Mouse (Mus musculus) forebrain, embryonic 15.5 days (tissue): ENCODE measurements at regions not wholly inside any gene's neighbourhood (a gene's known extent, or its start where the extent isn't known, plus 50 kb on each side); places are given as distances from the start of the nearest gene placed in this dataset.

Source experiments
- ATAC-seq: fragments of 200-750 bp; cut with Nextera tagmentation; replicated peaks from 2 replicates; pipeline ENCODE4 v1.8.0; 2017; ENCODE audit warnings: mild to moderate bottlenecking, moderate TSS enrichment, moderate library complexity
- H3K27ac ChIP-seq: fragments of 300-500 bp; sonication (generic); replicated peaks from 2 replicates; pipeline ENCODE4 v1.5.1; 2015; ENCODE audit warnings: mild to moderate bottlenecking, inconsistent platforms
- H3K27me3 ChIP-seq: fragments of 300-500 bp; sonication (generic); 2 replicates; pipeline ENCODE4 v1.6.1; 2015; ENCODE audit warnings: inconsistent platforms
- H3K36me3 ChIP-seq: fragments of 300-500 bp; sonication (generic); 2 replicates; pipeline ENCODE4 v1.6.1; 2015; ENCODE audit warnings: mild to moderate bottlenecking, inconsistent platforms
- H3K4me1 ChIP-seq: fragments of 300-500 bp; sonication (generic); 2 replicates; pipeline ENCODE4 v1.6.1; 2015; ENCODE audit warnings: inconsistent platforms
- H3K4me2 ChIP-seq: fragments of 300-500 bp; sonication (generic); replicated peaks from 2 replicates; pipeline ENCODE4 v1.6.1; 2015; ENCODE audit warnings: mild to moderate bottlenecking, inconsistent platforms
- H3K4me3 ChIP-seq: fragments of 300-500 bp; sonication (generic); 2 replicates; pipeline ENCODE4 v1.5.1; 2015; ENCODE audit warnings: mild to moderate bottlenecking, inconsistent platforms
- H3K9ac ChIP-seq: fragments of 300-500 bp; sonication (generic); replicated peaks from 2 replicates; pipeline ENCODE4 v1.6.1; 2015; ENCODE audit warnings: mild to moderate bottlenecking, inconsistent platforms
- H3K9me3 ChIP-seq: fragments of 300-500 bp; sonication (generic); 2 replicates; pipeline ENCODE4 v1.6.1; 2016; ENCODE audit warnings: inconsistent platforms
- WGBS: fragments of 180-500 bp; shearing (Covaris S2); methylation state at CpG from one replicate; pipeline ENCODE4 v1.1.7; 2015; ENCODE audit warnings: mixed read lengths; 5-methylcytosine and 5-hydroxymethylcytosine counted together

DNA sequence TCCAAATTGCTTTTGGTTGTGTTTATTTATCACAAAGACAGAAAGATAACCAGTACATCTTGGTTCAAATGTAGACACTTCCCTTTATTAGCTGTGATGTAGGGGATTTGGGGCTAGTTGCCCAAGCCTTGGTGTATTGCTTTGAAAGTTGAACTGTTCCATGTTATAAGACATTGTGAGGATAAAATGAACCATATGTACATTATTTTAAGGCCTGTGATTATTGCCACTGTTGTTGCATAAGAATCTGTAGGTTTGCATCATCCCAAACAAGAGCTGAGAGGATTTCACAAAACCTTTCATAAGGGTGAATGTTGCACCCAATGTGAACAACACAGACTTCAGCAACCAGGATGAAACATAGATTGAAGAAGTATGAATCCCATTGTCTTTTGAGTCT lies 145.7 kb upstream of the Tnfaip3 start:
- Histone ChIP-seq H3K36me3 (no peaks in the 10 kb centered on the region), H3K9ac (no peak overlapping the region), H3K9me3 (no peaks in the 10 kb centered on the region), H3K27ac (no peak overlapping the region), H3K4me2 (no peak overlapping the region), H3K4me1 (no peaks in the 10 kb centered on the region), H3K4me3 (no peak overlapping the region), H3K27me3 (no peaks in the 10 kb centered on the region)
- ATAC-seq = no peak

- H3K27me3 ChIP-seq = no peaks in the 10 kb centered on the region
- H3K9ac ChIP-seq = no peak overlapping the region
- no peak overlapping the region for H3K4me3 ChIP-seq
- no peaks in the 10 kb centered on the region for H3K4me1 ChIP-seq
- H3K4me2 ChIP-seq = no peak overlapping the region
- H3K27ac ChIP-seq = no peak overlapping the region
- no peak for ATAC-seq
- H3K36me3 ChIP-seq = no peaks in the 10 kb centered on the region
- H3K9me3 ChIP-seq = no peaks in the 10 kb centered on the region
Observed at GRCm38 (mm10) chr10:19154041-19154440, 138.6 kb upstream of the Tnfaip3 start.

GRCm38 (mm10) chr10:19152773-19153172 lies 137.3 kb upstream of the Tnfaip3 start:
- Histone ChIP-seq H3K27ac (no peak overlapping the region), H3K36me3 (no peaks in the 10 kb centered on the region), H3K4me1 (no peaks in the 10 kb centered on the region), H3K9ac (no peak overlapping the region), H3K9me3 (no peaks in the 10 kb centered on the region), H3K4me3 (no peak overlapping the region), H3K4me2 (no peak overlapping the region), H3K27me3 (no peaks in the 10 kb centered on the region)
- 83% methylated on average over 5 of the region's 5 CpGs for WGBS
- no peak for ATAC-seq

DNA sequence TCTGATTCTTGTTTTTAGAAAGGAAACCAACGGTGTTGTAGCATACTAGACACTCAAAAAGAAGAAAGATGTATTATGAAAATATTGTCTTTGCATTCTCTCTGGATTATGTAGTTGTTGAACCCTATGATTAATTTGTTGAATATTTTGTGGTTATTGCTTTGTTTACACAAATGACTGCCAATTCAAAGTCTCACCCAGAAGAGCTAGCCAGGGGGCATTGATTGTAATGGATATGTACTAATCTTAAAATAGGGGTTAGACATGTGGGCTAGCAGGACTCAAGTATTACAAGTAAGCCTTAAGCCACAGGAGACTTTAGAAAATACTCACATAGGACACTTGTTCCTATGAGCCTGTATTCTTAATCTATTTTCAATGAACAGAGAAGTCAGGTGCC lies 135.3 kb upstream of the Tnfaip3 start:
- Histone ChIP-seq H3K27me3 (no peaks in the 10 kb centered on the region), H3K4me1 (no peaks in the 10 kb centered on the region), H3K27ac (no peak overlapping the region), H3K9ac (no peak overlapping the region), H3K36me3 (no peaks in the 10 kb centered on the region), H3K4me3 (no peak overlapping the region), H3K4me2 (no peak overlapping the region), H3K9me3 (no peaks in the 10 kb centered on the region)
- ATAC-seq = no peak
- WGBS = 81% methylated on average over 1 of the region's 1 CpGs

DNA sequence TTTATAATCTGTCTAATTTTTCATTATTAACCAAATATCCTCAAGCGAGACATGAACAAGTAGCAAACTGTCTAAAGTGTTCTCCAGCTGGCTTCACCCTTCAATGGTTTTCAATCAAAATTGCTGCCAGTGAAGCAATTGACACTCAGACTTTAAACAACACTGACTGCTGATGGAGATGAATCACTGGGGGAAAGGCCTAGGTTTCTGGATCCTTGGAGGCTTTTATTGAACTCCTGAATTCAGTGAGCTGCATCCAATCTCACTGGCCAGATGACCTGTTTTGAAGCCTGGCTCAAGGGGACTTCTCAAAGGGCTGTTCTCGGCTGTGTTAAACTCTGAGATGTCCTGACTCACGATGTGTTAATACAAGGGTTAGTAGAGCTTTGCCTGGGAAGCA lies 134.5 kb upstream of the Tnfaip3 start:
- Histone ChIP-seq H3K4me2 (no peak overlapping the region), H3K4me1 (no peaks in the 10 kb centered on the region), H3K27me3 (no peaks in the 10 kb centered on the region), H3K36me3 (no peaks in the 10 kb centered on the region), H3K9me3 (no peaks in the 10 kb centered on the region), H3K27ac (no peak overlapping the region), H3K9ac (no peak overlapping the region), H3K4me3 (no peak overlapping the region)
- no peak for ATAC-seq
- 57% methylated on average over 3 of the region's 3 CpGs for WGBS

GRCm38 (mm10) chr10:19149196-19149869 lies 133.9 kb upstream of the Tnfaip3 start:
- H3K4me2 ChIP-seq = no peak overlapping the region
- H3K9me3 ChIP-seq = no peaks in the 10 kb centered on the region
- no peak overlapping the region for H3K4me3 ChIP-seq
- no peaks in the 10 kb centered on the region for H3K27me3 ChIP-seq
- no peaks in the 10 kb centered on the region for H3K36me3 ChIP-seq
- WGBS = 85% methylated on average over 4 of the region's 4 CpGs
- H3K9ac ChIP-seq = no peak overlapping the region
- H3K4me1 ChIP-seq = no peaks in the 10 kb centered on the region
- ATAC-seq = no peak
- H3K27ac ChIP-seq = no peak overlapping the region

- Histone ChIP-seq H3K27me3 (no peaks in the 10 kb centered on the region), H3K4me1 (no peaks in the 10 kb centered on the region), H3K4me3 (no peak overlapping the region), H3K9me3 (no peaks in the 10 kb centered on the region), H3K9ac (no peak overlapping the region), H3K36me3 (no peaks in the 10 kb centered on the region), H3K4me2 (no peak overlapping the region), H3K27ac (no peak overlapping the region)
- no peak for ATAC-seq
- WGBS = 89% methylated on average over 3 of the region's 3 CpGs
Observed at GRCm38 (mm10) chr10:19141481-19141880, 126.0 kb upstream of the Tnfaip3 start.

- no peak overlapping the region for H3K9ac ChIP-seq
- H3K9me3 ChIP-seq = no peaks in the 10 kb centered on the region
- no peak overlapping the region for H3K27ac ChIP-seq
- 92% methylated on average over 5 of the region's 5 CpGs for WGBS
- no peaks in the 10 kb centered on the region for H3K4me1 ChIP-seq
- H3K36me3 ChIP-seq = no peaks in the 10 kb centered on the region
- no peak for ATAC-seq
- H3K4me3 ChIP-seq = no peak overlapping the region
- H3K27me3 ChIP-seq = no peaks in the 10 kb centered on the region
- no peak overlapping the region for H3K4me2 ChIP-seq
Observed at GRCm38 (mm10) chr10:19140628-19141027, 125.2 kb upstream of the Tnfaip3 start.

DNA sequence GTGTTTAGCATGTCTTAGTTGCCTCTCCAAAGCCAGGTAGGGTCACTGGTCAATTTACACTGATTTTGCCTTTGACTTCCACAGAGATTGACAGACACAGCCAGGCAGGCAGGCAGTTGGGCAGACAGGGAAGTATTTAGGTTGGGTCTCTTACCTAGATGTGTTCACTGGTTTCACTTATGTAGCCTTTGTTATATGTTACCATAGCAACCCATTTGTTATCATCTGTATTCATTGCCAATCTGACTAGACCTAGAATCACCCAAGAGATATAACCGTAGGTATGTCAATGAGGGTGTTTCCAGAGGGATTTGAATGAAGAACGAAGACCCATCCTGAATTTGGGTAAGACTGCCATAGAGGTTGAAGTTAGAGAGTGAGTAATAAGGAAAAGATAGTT lies 123.8 kb upstream of the Tnfaip3 start:
- 68% methylated on average over 2 of the region's 2 CpGs for WGBS
- Histone ChIP-seq H3K4me3 (no peak overlapping the region), H3K36me3 (no peaks in the 10 kb centered on the region), H3K9ac (no peak overlapping the region), H3K27me3 (no peaks in the 10 kb centered on the region), H3K27ac (no peak overlapping the region), H3K4me2 (no peak overlapping the region), H3K9me3 (no peaks in the 10 kb centered on the region), H3K4me1 (no peaks in the 10 kb centered on the region)
- no peak for ATAC-seq

DNA sequence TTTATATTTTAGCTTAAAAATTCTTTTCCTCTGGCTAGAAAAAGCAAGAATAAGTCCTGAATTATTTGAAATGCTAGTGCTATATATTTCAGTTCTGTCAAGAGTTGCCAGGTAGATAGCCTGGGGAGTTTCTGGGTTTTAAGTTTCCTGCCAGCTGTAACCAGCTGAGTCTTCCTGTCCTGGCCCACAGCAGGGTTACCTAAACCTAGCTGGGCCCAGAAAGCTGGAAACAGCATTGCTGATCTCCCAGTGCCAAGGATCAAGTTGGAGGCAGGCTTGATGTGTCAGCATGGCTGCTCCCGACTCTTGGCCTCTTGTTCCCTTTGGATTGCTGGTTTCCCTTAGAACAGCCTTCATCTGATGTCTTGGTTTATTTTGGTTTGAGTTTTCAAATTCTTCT lies 122.8 kb upstream of the Tnfaip3 start:
- no peak overlapping the region for H3K4me2 ChIP-seq
- H3K36me3 ChIP-seq = no peaks in the 10 kb centered on the region
- H3K9ac ChIP-seq = no peak overlapping the region
- ATAC-seq = no peak
- H3K9me3 ChIP-seq = no peaks in the 10 kb centered on the region
- H3K27ac ChIP-seq = no peak overlapping the region
- 87% methylated on average over 1 of the region's 1 CpGs for WGBS
- H3K4me1 ChIP-seq = no peaks in the 10 kb centered on the region
- no peaks in the 10 kb centered on the region for H3K27me3 ChIP-seq
- no peak overlapping the region for H3K4me3 ChIP-seq

GRCm38 (mm10) chr10:19127581-19128291 lies 112.3 kb upstream of the Tnfaip3 start:
- no peaks in the 10 kb centered on the region for H3K36me3 ChIP-seq
- H3K9ac ChIP-seq = no peak overlapping the region
- H3K4me1 ChIP-seq = no peaks in the 10 kb centered on the region
- H3K27me3 ChIP-seq = no peaks in the 10 kb centered on the region
- H3K27ac ChIP-seq = no peak overlapping the region
- 64% methylated on average over 4 of the region's 4 CpGs for WGBS
- no peak for ATAC-seq
- no peaks in the 10 kb centered on the region for H3K9me3 ChIP-seq
- no peak overlapping the region for H3K4me2 ChIP-seq
- H3K4me3 ChIP-seq = no peak overlapping the region

GRCm38 (mm10) chr10:19126922-19127321 lies 111.5 kb upstream of the Tnfaip3 start:
- Histone ChIP-seq H3K9ac (no peak overlapping the region), H3K9me3 (no peaks in the 10 kb centered on the region), H3K4me2 (no peak overlapping the region), H3K4me3 (no peak overlapping the region), H3K27ac (no peak overlapping the region), H3K4me1 (no peaks in the 10 kb centered on the region), H3K27me3 (no peaks in the 10 kb centered on the region), H3K36me3 (no peaks in the 10 kb centered on the region)
- no peak for ATAC-seq
- 71% methylated on average over 2 of the region's 2 CpGs for WGBS

DNA sequence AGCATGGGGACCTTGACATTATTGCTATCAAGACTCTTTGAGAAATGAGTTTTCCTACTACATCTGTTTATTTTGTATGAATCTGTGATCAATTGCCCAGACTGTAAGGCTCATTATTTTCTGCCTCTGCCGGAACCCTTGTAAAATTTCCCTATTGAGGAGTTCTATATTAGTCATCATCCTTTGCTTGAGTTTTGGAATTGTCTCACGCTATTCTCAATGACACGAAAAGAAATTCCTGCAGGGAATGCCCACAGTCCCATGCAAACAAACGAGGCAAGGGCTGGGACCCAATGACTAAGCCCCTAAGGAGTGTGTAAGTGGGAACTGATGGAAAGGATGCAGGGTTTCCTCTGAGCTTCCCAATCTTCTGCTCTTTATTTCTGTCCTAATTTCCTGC lies 111.0 kb upstream of the Tnfaip3 start:
- H3K9ac ChIP-seq = no peak overlapping the region
- ATAC-seq = no peak
- no peaks in the 10 kb centered on the region for H3K36me3 ChIP-seq
- 73% methylated on average over 4 of the region's 4 CpGs for WGBS
- H3K27me3 ChIP-seq = no peaks in the 10 kb centered on the region
- no peak overlapping the region for H3K4me3 ChIP-seq
- no peak overlapping the region for H3K4me2 ChIP-seq
- no peaks in the 10 kb centered on the region for H3K9me3 ChIP-seq
- no peak overlapping the region for H3K27ac ChIP-seq
- no peaks in the 10 kb centered on the region for H3K4me1 ChIP-seq
